Mouse (Mus musculus) G1E (cell line): ENCODE results near the gene Il12rb1.

ENCODE experiments used
- CTCF ChIP-seq: IDR thresholded peaks from 2 replicates; pipeline ENCODE4 v1.5.1; 2012; ENCODE audit warnings: low read depth, low read length, inconsistent platforms, mixed read lengths
- GATA1 ChIP-seq: IDR thresholded peaks from 2 replicates; pipeline ENCODE4 v1.6.1; 2012; ENCODE audit warnings: borderline replicate concordance, low read length, inconsistent platforms, mixed read lengths
- GATA2 ChIP-seq: IDR thresholded peaks from 2 replicates; pipeline ENCODE4 v1.6.1; 2012; ENCODE audit warnings: low read depth, low read length, inconsistent platforms, borderline replicate concordance

GRCm38 (mm10) chr8:70767503-70767902, 40.7 kb upstream of the Il12rb1 start:
- TF ChIP-seq GATA2 (no peak), CTCF (no peak), GATA1 (no peak)
